Mouse (Mus musculus) adrenal gland, adult 18-20 months (tissue): Measurements from ENCODE around the gene Atad5. TPM values are rescaled to one million over a fixed set of nuclear protein-coding genes. Genes with fewer than 3 reads are reported as not detected.
A peak's percentile ranks its signal among the peaks of the same experiment; 100 is the strongest.

Source experiments
- DNase-seq, 2 experiments: peaks; one replicate each; pipeline ENCODE4 v3.0.0; 2021 to 2022; ENCODE audit warnings: low spot score in 2 of 2
- total RNA-seq, 2 experiments: library from RNA; stranded (reverse); gene quantifications; 1 replicate in 1 of 2; 2 replicates in 1 of 2; pipeline ENCODE4 v1.2.3; 2021

Atad5 gene
- total RNA-seq, 2 experiments from 2014 or later = 1.2 to 1.8 TPM

DNA sequence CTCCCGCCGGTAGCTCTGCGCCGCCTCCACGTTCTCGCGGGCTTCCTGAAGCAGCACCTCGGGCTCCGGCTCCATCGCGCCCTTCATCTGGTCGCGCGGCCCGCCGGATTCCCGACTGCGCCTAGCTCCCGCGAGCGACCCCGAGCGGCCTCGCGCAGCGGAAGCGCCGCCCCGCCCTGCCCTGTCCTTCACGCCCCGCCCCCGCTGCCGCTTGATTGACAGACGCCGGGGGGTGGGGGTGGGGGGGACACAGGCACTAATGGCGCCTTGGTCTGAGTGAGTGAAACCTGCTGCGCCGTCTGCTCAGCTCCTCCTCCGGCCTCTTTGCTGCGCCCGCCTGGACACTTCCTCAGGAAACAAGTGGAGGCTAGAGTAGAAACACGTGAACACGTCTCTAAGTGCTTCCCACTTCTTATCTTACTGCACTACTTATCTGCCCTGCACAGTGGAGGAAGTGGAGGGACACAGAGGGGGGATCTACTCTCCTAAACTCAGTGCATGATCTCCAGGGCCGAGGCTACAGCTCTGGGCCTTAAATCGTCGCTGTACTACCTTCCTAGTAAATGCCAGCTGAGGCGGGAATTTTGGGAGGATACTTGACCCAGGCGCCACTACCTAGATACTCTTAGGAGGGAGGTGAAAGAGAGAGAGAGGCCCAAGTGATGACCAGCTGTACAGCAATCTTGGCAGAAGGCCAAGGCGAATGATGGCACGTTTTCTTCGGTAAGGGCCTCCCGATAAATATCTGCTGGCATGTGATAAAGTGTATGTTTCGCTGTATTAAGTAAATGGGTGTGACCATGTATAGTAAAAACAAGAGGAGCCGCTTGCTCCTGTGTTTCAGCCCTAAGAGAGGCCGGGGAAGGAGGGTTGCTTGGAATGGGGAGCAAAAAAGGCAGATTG lies 8.1 kb upstream of the Atad5 start, which contains the start of gene Crlf3:
TSS of gene Crlf3 (minus strand) at position 166 of the 903 bp plus-strand sequence.
- DNase-seq = peak; percentile 94

DNA sequence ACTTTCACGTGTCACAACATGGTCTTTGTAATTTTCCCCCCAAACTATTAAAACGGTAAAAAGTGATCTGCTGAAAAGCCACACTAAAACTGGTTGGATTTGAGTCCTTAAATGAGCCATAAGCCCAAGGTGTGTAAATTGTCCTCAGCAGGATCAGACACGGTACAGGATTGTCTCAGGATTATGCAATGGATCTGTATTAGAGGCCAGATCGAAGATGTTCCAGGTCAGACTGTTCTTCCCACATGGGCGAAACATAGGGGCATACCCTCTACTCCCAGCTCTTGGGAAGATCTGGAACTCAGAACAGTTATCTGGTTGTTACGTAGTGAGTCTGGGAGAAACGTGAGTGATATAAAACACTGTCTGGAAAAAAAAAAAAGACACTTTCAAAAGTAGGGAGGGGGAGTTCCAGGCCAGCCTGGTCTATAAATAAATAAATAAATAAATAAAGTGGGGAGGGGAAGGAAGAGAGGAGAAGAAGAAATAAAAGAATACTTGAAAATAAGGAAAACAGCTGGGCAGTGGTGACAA lies 7.3 kb upstream of the Atad5 start:
- DNase-seq = no peak

DNA sequence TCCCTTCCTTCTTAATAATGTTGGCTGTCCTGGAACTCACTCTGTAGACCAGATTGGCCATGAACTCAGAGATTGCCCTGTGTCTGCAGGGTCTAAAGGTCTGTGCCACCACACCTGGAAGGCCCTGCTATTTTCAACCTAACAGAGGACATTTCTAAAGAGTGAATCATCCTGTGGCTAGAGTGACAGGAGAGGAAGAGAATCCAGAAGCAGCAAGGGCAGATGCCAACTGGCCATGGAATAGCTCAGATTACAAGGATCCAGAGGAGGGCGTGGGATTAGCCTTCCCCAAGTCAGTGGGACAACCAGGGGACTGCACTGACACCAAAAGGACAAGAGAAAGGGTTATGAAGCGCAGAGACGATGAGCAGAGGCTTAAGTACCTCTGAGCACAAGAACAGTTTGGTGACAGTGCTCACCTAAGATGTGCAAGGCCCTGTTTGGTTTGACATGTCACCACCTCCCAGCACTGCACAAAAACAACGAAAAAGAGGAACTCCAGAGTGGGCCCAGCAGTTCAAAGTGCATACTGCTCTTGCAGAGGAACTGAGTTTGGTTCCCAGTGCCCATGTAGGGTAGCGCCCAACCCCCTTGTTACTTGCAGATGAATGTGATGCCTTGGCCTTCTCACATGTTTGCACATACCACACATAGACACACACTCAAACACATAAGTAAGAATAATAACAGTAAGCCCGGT lies 3.7 kb upstream of the Atad5 start:
- DNase-seq = no peak

DNA sequence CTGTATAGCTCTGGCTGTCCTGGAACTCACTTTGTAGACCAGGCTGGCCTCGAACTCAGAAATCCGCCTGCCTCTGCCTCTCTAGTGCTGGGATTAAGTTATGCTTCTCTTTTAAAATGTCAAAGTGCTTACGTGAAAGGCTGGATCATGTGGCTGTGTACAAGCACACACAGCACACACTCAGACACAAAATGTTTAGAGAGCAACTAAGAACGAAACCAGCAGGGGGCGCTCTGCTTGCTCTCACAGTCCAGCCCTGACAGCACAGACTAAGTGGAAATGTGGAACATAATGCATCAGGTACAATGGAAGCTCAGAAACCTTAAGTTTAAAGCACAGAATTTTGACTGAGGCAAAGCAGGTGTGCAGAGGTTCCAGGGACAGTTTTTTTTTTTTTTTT lies 2.4 kb upstream of the Atad5 start:
- peak; percentile 85 to 90 for DNase-seq

DNA sequence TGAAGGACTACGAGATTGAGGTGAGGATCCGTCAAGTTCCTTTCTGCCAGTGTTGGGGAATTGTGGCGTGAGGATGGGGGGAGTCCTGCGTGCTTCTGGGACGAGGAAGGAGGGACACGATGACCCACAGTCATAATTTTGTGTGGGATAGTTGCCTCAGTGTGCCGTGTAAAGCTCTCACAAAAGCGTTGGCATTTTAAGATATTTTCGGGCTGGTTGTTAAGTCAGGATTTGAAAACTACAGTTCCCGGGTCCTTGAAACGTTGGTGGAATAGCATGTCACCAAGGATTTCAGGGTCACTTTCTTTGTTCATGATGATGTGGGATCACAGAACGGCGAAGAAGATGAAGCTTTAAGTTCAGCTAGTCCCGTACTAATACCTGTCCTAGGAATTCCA lies 616 bp downstream of the Atad5 start:
- no peak for DNase-seq

DNA sequence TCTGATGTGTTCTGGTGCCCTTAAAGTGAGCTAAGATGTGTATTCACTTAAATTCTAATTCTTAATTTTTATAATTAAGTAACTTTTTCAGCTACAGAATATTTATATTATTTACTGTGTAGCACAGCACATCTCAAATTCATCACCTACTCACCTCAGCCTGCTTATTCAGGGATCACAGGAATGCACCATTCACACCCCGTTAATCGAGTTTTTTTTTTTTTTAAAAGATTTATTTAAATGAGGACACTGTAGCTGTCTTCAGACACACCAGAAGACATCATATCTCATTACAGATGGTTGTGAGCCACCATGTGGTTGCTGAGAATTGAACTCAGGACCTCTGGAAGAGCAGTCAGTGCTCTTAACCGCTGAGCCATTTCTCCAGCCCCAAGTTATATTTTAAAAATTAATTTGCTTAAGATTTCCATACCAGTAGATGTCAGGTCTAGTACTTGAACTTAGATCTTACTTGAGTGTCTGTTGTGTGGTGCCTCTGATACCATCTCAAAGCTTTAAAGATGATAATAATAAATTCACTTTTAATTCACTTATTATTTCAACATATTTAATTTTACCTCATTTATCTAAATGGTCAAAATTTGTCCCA lies 1.5 kb downstream of the Atad5 start:
- DNase-seq = no peak

DNA sequence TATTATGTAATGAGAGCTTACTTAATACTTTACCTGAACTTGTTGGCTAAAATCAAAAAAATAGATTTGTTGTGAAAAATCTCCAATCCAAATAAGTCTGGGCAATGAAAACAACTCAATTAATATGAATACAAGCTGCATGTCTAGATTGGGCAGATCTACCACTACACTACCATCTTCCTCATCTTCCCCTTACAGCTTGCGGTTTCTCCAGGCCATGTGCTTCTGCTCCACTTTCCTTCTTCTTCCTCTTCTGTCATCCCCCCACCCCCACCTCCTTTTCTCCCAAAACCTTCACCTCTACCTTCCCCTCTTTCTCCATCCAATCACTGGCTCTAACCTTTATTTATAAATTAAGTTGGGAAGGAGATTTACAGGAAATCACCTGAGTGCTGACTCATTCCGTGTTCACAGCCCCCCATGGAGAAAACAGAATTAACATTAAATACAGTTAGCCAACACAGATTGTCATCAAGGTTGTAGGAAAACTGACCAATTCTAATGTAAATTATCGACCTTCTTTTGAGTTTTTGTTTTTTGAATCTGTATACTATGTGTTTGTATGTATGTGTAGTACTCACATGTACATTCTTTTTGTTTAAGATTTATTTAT lies 9.3 kb downstream of the Atad5 start:
- no peak for DNase-seq

DNA sequence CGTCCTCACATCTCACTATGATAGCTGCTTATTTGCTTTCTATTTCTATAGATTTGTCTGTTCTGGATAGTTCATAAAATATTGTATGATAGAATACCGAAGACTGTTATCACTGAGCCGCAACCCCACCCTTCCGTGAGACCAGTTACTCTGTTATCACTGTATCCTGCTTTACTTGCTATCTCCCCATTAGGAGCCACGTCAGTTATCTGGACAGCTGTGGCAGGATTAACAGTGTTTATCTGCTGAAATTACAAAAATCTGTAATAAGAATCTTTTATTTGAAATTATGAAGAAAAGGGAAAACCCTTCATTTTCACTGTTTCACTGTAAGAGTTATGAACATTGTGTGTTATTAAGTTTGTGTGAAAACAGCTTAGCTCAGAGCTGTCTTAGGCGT lies 12.1 kb downstream of the Atad5 start:
- DNase-seq = no peak

DNA sequence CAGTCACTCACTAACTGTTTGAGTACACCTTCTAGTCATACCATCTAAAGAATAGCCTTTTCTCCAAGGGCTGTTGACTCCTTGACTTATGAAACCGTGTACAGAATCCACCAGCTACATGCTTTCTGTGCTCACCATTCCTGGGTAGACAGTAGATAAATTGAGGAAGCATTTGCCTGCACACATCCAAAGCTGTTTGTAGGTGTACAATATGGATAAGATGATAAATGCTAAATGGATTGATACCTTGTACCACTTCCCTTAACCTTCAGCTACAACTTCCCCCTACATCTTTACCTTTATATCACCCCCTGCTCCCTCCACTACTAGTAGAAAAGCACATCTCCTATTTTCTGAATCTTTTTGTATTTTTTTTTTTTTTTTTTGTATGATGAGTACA lies 15.2 kb downstream of the Atad5 start:
- DNase-seq = no peak

DNA sequence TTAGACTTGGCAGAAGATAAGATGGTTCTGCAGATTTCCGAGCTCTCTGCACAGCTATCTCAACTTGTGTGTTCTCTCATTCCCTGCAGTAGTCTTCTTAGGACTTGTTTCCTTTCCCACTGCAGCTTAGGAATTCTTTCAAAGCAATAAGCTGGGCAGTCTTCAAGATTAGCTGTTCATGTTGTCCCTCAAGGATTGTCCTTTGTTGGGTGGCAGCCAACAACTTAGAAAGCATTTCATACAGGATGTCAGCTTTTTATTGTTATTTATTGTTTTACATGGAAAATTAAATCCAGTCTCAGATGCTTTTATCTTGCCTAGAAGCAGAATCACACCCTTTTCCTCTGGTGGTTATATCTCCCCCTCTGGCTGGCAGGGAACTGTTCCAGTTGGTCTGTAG lies 27.2 kb downstream of the Atad5 start:
- no peak for DNase-seq

DNA sequence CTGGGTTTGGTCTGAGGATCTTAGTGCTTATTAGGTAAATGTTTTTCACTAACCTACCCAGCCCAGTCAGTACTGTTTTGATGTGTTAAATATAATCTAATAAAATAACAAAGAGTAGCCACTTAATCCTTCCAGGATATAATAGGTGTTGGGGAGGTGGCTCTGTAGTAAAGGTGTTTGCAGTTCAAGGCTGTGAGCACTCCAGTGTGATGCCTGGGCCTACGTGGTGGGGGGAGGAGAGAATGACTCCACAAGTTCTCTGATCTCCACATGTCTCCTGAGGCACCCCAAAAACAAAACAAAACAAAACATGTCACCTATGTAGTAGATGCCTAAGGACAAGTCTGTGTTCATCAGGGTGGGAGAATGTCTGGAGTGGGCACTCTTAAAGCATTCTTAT lies 42.9 kb downstream of the Atad5 start:
- DNase-seq = no peak

DNA sequence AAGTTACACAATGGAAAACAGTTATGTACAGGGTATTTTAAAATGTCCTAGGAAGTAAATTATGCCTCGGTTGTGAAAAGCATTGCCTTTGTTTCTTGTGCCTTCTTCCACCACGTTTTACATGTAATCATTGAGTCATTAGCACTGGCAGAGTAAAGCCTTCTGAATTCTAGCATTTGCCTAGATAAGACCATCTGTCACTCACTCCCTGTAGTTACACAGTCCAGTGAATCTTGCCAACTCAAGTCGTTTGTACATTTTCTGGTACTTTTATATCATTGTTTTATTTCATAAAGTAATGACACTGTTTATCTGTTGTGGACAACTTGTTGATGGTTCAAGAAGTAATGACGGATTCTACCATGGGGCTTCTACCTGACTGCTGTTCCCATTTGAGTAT lies 45.5 kb downstream of the Atad5 start:
- DNase-seq = no peak

DNA sequence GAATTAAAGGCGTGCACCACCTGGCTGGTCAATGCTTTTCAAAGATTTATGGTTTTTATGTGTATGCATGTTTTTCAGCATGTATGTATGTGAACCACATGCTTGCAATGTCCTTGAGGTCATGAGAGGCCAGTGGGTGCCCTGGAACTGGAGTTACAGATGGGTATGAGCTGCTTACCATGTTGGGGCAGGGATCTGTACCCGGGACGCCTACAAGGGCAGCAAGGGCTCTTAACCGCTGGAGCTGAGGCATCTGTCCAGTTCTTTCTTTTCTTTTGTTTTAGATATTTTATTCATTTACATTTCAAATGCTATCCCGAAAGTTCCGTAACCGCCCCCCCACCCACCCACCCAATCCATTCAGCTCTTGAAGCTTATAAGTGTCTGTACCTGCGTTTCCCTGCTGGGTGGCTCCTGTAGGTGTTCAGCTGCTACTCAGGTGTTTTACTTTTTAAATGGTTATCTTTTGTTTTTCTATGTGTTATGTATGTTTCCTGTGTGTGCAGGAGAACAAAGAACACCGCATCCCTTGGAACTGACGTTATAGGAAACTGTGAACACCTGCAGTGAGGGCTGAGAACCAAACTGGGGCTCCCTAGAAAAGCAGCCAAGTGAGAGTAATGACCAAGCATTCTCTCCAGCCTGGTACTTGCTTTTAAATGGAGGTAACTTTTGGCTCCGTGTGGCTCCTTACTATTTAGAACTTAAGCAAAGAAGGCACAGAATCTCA lies 46.9 kb downstream of the Atad5 start:
- no peak for DNase-seq

DNA sequence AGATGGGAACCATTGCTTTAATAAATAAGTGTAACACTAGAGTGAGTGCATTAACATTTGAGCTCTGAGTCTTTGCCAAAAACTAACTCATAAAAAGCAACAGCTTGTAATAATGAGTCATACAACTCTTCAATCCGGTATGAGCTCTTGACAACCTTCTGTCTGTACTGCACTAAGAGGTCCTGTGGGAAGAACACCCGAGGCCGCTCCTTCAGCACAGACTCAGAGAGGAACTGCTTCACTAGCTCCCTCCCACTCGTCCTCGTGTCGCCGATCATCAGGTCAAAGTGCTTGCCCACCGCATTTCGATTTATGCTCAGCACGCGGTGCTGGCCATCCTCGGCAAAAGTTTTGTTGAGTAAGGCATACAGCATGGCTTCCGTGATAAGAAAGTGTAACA lies 47.6 kb downstream of the Atad5 start:
- no peak for DNase-seq

DNA sequence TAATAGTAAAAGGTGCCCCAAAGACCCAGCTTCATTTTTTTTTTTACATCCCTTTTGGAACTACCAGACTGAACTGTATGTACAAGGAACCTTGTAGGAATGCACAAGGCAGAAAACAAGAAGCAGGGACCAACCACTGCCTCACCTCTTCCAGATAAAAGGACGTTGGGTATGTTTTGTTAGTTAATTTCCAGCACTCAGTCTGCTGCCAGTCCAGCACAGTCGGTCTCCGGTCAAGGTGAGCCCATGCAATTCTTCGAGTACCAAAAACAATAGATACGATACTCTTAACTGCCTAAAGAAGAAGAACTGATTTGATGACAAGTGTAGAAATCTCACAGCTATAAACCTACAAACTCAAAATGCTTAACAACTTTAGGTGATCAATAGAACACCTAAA lies 48.6 kb downstream of the Atad5 start:
- no peak for DNase-seq

DNA sequence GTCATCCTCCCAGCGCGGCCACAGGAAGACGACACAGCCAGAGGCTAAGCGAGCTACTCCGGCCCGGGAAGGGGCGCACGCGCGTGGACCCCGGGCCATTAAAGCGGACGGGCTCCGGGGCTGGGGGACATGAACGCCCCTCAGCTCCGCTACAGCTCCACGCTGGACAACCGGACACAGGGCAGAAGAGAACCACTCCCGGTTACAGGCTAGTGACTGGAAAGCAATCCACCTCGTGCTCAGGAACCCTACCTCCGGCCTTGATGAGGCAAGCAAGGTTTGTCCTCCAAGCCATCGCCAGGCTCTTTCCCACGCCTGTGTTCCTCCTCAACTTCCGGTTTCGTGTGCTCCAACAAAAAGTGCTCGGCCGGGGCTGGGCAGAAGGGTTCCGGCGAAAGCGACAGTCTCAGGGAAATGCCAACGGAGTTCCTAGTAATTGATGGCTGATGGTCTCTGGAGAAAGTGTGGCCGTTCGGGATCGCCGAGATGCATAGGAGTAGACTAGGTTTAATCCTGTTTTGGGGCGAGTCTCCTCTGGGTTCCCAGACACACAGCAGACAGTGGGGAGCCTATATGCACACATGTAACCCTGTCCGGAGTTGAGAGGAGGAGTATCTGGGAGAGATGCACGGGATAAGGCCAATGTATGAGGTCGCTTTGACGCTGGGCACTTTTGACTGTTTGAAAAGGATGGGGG lies 52.8 kb downstream of the Atad5 start, which contains the start of gene Tefm:
TSS of gene Tefm (minus strand) at position 351 of the 697 bp plus-strand sequence.
- DNase-seq = peak; percentile 79 to 80

DNA sequence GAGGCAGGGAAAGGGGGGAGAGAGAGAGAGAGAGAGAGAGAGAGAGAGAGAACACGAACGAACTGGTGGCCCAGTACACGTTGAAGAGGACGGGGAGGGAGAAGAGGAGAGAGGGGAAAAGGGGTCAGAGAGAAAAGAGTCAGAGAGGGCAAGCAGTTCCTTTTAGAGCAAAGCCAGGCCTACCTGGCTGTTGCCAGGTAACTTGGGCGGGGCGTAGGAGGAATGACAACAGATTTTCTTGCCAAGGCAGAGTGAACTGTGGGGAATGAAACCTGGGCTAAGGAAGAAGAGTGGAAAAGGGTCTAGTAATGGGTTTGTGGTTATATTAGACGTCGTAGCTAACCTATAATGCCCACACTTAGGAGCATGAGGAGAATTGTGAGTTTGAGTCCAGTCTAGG lies 53.7 kb downstream of the Atad5 start:
- DNase-seq = no peak

DNA sequence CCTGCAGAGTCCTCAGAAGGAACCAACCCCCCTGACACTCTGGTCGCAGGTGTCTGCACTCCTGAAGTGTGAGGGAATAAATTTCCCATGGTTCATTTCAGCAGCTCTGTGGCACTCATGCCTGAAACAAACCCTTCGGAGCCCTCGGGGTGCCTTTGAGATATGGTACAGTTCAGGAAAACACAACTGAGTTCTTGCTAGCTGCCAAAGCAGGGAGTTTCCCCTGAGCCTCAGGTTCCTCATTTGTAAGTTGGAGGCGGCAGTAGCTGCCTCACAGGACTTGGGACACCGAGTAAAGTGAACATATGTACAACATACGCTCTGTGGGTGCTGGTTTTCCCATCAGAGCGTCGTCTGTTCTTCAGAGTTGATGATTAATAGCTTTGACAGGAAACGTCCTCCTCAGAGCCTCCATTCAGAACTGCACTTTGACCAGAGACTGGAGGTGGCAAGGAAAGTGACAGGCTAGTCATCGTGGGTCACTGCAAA lies 56.6 kb downstream of the Atad5 start:
- DNase-seq = no peak

DNA sequence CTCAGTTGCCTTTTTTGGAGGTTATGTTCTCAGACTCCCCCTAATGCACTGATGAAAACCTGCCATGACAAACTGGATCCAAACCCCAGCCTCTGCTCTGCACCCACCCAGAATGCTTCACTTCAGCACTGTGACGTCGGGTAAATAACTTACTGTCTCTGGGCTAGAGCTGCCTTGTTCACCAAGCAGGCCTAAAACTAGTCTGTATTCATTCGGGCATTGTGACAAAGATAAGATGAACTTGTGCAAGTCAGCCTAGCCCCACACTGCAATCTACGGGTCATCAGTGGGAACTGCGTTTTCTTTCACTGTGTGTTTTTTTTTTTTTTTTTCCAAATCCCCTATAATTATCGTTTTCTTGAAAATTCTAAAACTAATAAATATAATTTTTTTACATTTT lies 58.5 kb downstream of the Atad5 start:
- no peak for DNase-seq

DNA sequence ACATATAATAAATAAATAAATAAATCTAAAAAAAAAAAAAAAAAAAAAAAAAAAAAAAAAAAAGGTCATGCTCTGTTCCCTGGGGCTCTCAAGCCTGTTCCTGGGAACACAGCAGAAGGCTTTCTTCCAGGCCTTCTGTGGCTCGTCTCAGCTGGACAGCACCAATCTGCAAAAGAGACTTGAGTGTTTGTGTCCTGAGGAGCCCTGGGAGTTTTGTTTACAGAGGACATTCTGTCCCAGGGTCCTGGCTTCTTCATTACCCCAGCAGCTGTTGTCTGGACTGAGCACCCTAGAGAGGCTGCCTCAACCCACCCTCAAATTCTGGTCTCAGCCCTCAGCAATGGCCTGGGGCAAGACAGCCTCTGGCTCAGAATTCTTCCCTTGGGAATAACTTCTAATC lies 59.1 kb downstream of the Atad5 start:
- no peak for DNase-seq
